Mouse (Mus musculus): ENCODE results near the gene Naxe. TPM values are rescaled to one million over a fixed set of nuclear protein-coding genes. Genes with fewer than 3 reads are reported as not detected.

Naxe gene
- 72.1 TPM in 2 replicates for polyA plus RNA-seq (2016; fragmentation: Nextera tagmentation; extraction: Ambion mirVana)

GRCm38 (mm10) chr3:88057902-88058696 lies at the start of gene Naxe:
TSS of gene Naxe (minus strand) at chr3:88058495.
- peak within 1 kb of the TSS; percentile 82 for H3K4me3 ChIP-seq
- peak within 1 kb of the TSS; percentile 75 for H3K27ac ChIP-seq
- peak within 1 kb of the TSS; percentile 91 for H3K4me2 ChIP-seq
- peaks cover 36% of the 10 kb centered on the region for H3K36me3 ChIP-seq
- peaks cover 23% of the 10 kb centered on the region for H3K4me1 ChIP-seq
- H3K9ac ChIP-seq, result peak within 1 kb of the TSS; percentile 82
- H3K27me3 ChIP-seq (replicated peaks), result no peaks in the 10 kb centered on the region
- no peaks in the 10 kb centered on the region for H3K9me3 ChIP-seq (replicated peaks)
- 2% methylated on average over 60 of the region's 60 CpGs for WGBS (ENCODE audit: insufficient replicate concordance)
- peak; percentile 91 for ATAC-seq

GRCm38 (mm10) chr3:88106126-88106525 lies 47.8 kb upstream of the Naxe start:
- peaks cover 96% of the 10 kb centered on the region for H3K36me3 ChIP-seq
- no peak for ATAC-seq
- WGBS (ENCODE audit: insufficient replicate concordance), result 80% methylated on average over 4 of the region's 4 CpGs

GRCm38 (mm10) chr3:88102611-88103010 lies 44.3 kb upstream of the Naxe start:
- no peak overlapping the region for H3K9ac ChIP-seq

More at GRCm38 (mm10) chr3:88106126-88106525, 47.8 kb upstream of the Naxe start:
- Histone ChIP-seq H3K4me2 (no peak overlapping the region), H3K27ac (no peak overlapping the region), H3K4me1 (no peaks in the 10 kb centered on the region), H3K4me3 (no peak overlapping the region), H3K27me3 (replicated peaks) (no peaks in the 10 kb centered on the region), H3K9me3 (replicated peaks) (no peaks in the 10 kb centered on the region), H3K9ac (no peak overlapping the region)

GRCm38 (mm10) chr3:88102196-88102595 lies 43.9 kb upstream of the Naxe start:
- no peaks in the 10 kb centered on the region for H3K27me3 ChIP-seq (replicated peaks)
- peak overlapping the region; percentile 27 for H3K27ac ChIP-seq
- H3K4me2 ChIP-seq, result no peak overlapping the region
- no peak overlapping the region for H3K4me3 ChIP-seq
- ATAC-seq, result no peak; the same call in 1 of the 2 replicates
- H3K9ac ChIP-seq, result no peak overlapping the region
- H3K9me3 ChIP-seq (replicated peaks), result no peaks in the 10 kb centered on the region
- H3K4me1 ChIP-seq, result no peaks in the 10 kb centered on the region
- WGBS (ENCODE audit: insufficient replicate concordance), result 75% methylated on average over 6 of the region's 6 CpGs
- H3K36me3 ChIP-seq, result peaks cover 91% of the 10 kb centered on the region

More at GRCm38 (mm10) chr3:88102611-88103010, 44.3 kb upstream of the Naxe start:
- Histone ChIP-seq H3K4me1 (no peaks in the 10 kb centered on the region), H3K4me3 (no peak overlapping the region), H3K36me3 (peaks cover 91% of the 10 kb centered on the region), H3K4me2 (no peak overlapping the region), H3K27me3 (replicated peaks) (no peaks in the 10 kb centered on the region), H3K27ac (peak overlapping the region; percentile 32), H3K9me3 (replicated peaks) (no peaks in the 10 kb centered on the region)
- peak; percentile 40; the same call in 1 of the 2 replicates for ATAC-seq
- 48% methylated on average over 6 of the region's 6 CpGs for WGBS (ENCODE audit: insufficient replicate concordance)

- Histone ChIP-seq H3K27me3 (replicated peaks) (no peaks in the 10 kb centered on the region), H3K9ac (no peak overlapping the region), H3K9me3 (replicated peaks) (no peaks in the 10 kb centered on the region), H3K4me3 (no peak overlapping the region), H3K4me1 (no peaks in the 10 kb centered on the region), H3K36me3 (peaks cover 93% of the 10 kb centered on the region), H3K4me2 (no peak overlapping the region), H3K27ac (no peak overlapping the region)
- ATAC-seq, result no peak
- 69% methylated on average over 7 of the region's 7 CpGs for WGBS (ENCODE audit: insufficient replicate concordance)
These were observed 43.4 kb upstream of the Naxe start for GRCm38 (mm10) chr3:88101736-88102135.

GRCm38 (mm10) chr3:88100251-88100650 lies 42.0 kb upstream of the Naxe start:
- ATAC-seq, result no peak
- Histone ChIP-seq H3K27me3 (replicated peaks) (no peaks in the 10 kb centered on the region), H3K27ac (no peak overlapping the region), H3K36me3 (peaks cover 82% of the 10 kb centered on the region), H3K4me1 (no peaks in the 10 kb centered on the region), H3K4me2 (no peak overlapping the region), H3K9ac (no peak overlapping the region), H3K4me3 (no peak overlapping the region), H3K9me3 (replicated peaks) (no peaks in the 10 kb centered on the region)
- 71% methylated on average over 3 of the region's 3 CpGs for WGBS (ENCODE audit: insufficient replicate concordance)

GRCm38 (mm10) chr3:88097666-88098065 lies 39.4 kb upstream of the Naxe start:
- Histone ChIP-seq H3K9me3 (replicated peaks) (no peaks in the 10 kb centered on the region), H3K27ac (no peak overlapping the region), H3K4me3 (no peak overlapping the region), H3K36me3 (peaks cover 80% of the 10 kb centered on the region), H3K4me1 (no peaks in the 10 kb centered on the region), H3K9ac (no peak overlapping the region), H3K27me3 (replicated peaks) (no peaks in the 10 kb centered on the region), H3K4me2 (no peak overlapping the region)
- ATAC-seq, result no peak
- WGBS (ENCODE audit: insufficient replicate concordance), result 66% methylated on average over 6 of the region's 6 CpGs

GRCm38 (mm10) chr3:88094126-88094525 lies 35.8 kb upstream of the Naxe start:
- WGBS (ENCODE audit: insufficient replicate concordance), result 80% methylated on average over 5 of the region's 5 CpGs
- H3K4me1 ChIP-seq, result no peaks in the 10 kb centered on the region
- ATAC-seq, result no peak
- H3K4me2 ChIP-seq, result no peak overlapping the region
- H3K36me3 ChIP-seq, result peaks cover 85% of the 10 kb centered on the region
- H3K9ac ChIP-seq, result no peak overlapping the region
- no peak overlapping the region for H3K4me3 ChIP-seq
- H3K9me3 ChIP-seq (replicated peaks), result no peaks in the 10 kb centered on the region
- no peak overlapping the region for H3K27ac ChIP-seq
- no peaks in the 10 kb centered on the region for H3K27me3 ChIP-seq (replicated peaks)

- H3K9me3 ChIP-seq (replicated peaks), result no peaks in the 10 kb centered on the region
- 87% methylated on average over 6 of the region's 6 CpGs for WGBS (ENCODE audit: insufficient replicate concordance)
- no peaks in the 10 kb centered on the region for H3K4me1 ChIP-seq
- H3K4me2 ChIP-seq, result no peak overlapping the region
- H3K4me3 ChIP-seq, result no peak overlapping the region
- ATAC-seq, result no peak
- H3K9ac ChIP-seq, result no peak overlapping the region
- no peak overlapping the region for H3K27ac ChIP-seq
- H3K36me3 ChIP-seq, result peaks cover 89% of the 10 kb centered on the region
- no peaks in the 10 kb centered on the region for H3K27me3 ChIP-seq (replicated peaks)
These were observed 32.3 kb upstream of the Naxe start for GRCm38 (mm10) chr3:88090616-88091015.

GRCm38 (mm10) chr3:88090106-88090505 lies 31.8 kb upstream of the Naxe start:
- ATAC-seq, result no peak
- no peak overlapping the region for H3K4me3 ChIP-seq
- no peak overlapping the region for H3K27ac ChIP-seq
- H3K4me2 ChIP-seq, result no peak overlapping the region
- H3K4me1 ChIP-seq, result no peaks in the 10 kb centered on the region
- no peaks in the 10 kb centered on the region for H3K27me3 ChIP-seq (replicated peaks)
- H3K9ac ChIP-seq, result no peak overlapping the region
- WGBS (ENCODE audit: insufficient replicate concordance), result 85% methylated on average over 7 of the region's 7 CpGs
- H3K36me3 ChIP-seq, result peaks cover 90% of the 10 kb centered on the region
- H3K9me3 ChIP-seq (replicated peaks), result no peaks in the 10 kb centered on the region

GRCm38 (mm10) chr3:88087688-88088087 lies 29.4 kb upstream of the Naxe start:
- ATAC-seq, result no peak
- H3K27me3 ChIP-seq (replicated peaks), result no peaks in the 10 kb centered on the region
- no peak overlapping the region for H3K4me3 ChIP-seq
- no peak overlapping the region for H3K27ac ChIP-seq
- H3K9ac ChIP-seq, result no peak overlapping the region
- peaks cover 6% of the 10 kb centered on the region for H3K4me1 ChIP-seq
- 70% methylated on average over 1 of the region's 1 CpGs for WGBS (ENCODE audit: insufficient replicate concordance)
- peaks cover 81% of the 10 kb centered on the region for H3K36me3 ChIP-seq
- no peaks in the 10 kb centered on the region for H3K9me3 ChIP-seq (replicated peaks)
- H3K4me2 ChIP-seq, result no peak overlapping the region

- 86% methylated on average over 2 of the region's 9 CpGs for WGBS (ENCODE audit: insufficient replicate concordance)
- Histone ChIP-seq H3K27me3 (replicated peaks) (no peaks in the 10 kb centered on the region), H3K4me2 (no peak overlapping the region)
These were observed 27.2 kb upstream of the Naxe start for GRCm38 (mm10) chr3:88085459-88085858.

More at GRCm38 (mm10) chr3:88085459-88085858, 27.2 kb upstream of the Naxe start:
- no peak for ATAC-seq
- Histone ChIP-seq H3K4me3 (no peak overlapping the region), H3K4me1 (peaks cover 17% of the 10 kb centered on the region), H3K36me3 (peaks cover 59% of the 10 kb centered on the region), H3K9ac (no peak overlapping the region), H3K27ac (no peak overlapping the region), H3K9me3 (replicated peaks) (no peaks in the 10 kb centered on the region)
